Mouse (Mus musculus) forebrain, embryonic 11.5 days (tissue): ENCODE data around the gene Cryba4. TPM values are rescaled to one million over a fixed set of nuclear protein-coding genes. Genes with fewer than 3 reads are reported as not detected.

Experiments
- ATAC-seq: fragments of 200-750 bp; cut with Nextera tagmentation; replicated peaks from 2 replicates; pipeline ENCODE4 v1.8.0; 2017; ENCODE audit warnings: moderate TSS enrichment; ENCODE audit not compliant: low FRiP score
- DNase-seq: peaks from one replicate; pipeline ENCODE4 v3.0.0-alpha.2; 2017; ENCODE audit warnings: low spot score
- H3K27ac ChIP-seq: fragments of 300-500 bp; sonication (generic); 2 replicates; pipeline ENCODE4 v1.5.1; 2014; ENCODE audit warnings: low read depth, low read length
- H3K27me3 ChIP-seq: fragments of 300-500 bp; sonication (generic); 2 replicates; pipeline ENCODE4 v1.6.1; 2014; ENCODE audit warnings: mild to moderate bottlenecking, low read length, mixed read lengths; ENCODE audit not compliant: control insufficient read depth, insufficient read depth
- H3K36me3 ChIP-seq: fragments of 300-500 bp; sonication (generic); 2 replicates; pipeline ENCODE4 v1.6.1; 2014; ENCODE audit warnings: mild to moderate bottlenecking, low read length, moderate library complexity, mixed read lengths; ENCODE audit not compliant: control insufficient read depth, insufficient read depth
- H3K4me1 ChIP-seq: fragments of 300-500 bp; sonication (generic); replicated peaks from 2 replicates; pipeline ENCODE4 v1.6.1; 2014; ENCODE audit warnings: low read length, mixed read lengths; ENCODE audit not compliant: control insufficient read depth, insufficient read depth
- H3K4me2 ChIP-seq: fragments of 300-500 bp; sonication (generic); 2 replicates; pipeline ENCODE4 v1.6.1; 2014; ENCODE audit warnings: low read depth, mild to moderate bottlenecking, low read length, moderate library complexity, mixed read lengths; ENCODE audit not compliant: severe bottlenecking
- H3K4me3 ChIP-seq: fragments of 300-500 bp; sonication (generic); 2 replicates; pipeline ENCODE4 v1.5.1; 2014; ENCODE audit warnings: low read depth, low read length
- H3K9ac ChIP-seq: fragments of 300-500 bp; sonication (generic); 2 replicates; pipeline ENCODE4 v1.6.1; 2014; ENCODE audit warnings: low read length
- H3K9me3 ChIP-seq: fragments of 300-500 bp; sonication (generic); 2 replicates; pipeline ENCODE4 v1.6.1; 2016; ENCODE audit warnings: low read length, mixed read lengths; ENCODE audit not compliant: control insufficient read depth
- WGBS: fragments of 180-500 bp; shearing (Covaris S2); extraction: QIAGEN DNeasy Blood & Tissue Kit; methylation state at CpG from one replicate; pipeline ENCODE4 v1.1.7; 2014; 5-methylcytosine and 5-hydroxymethylcytosine counted together
- polyA plus RNA-seq: library from polyadenylated mRNA; unstranded; fragments of >200 nt; fragmentation: Nextera tagmentation; extraction: Ambion mirVana; gene quantifications from 2 replicates; pipeline ENCODE4 v1.2.1, GENCODE M21; 2014

The Cryba4 gene
- polyA plus RNA-seq, 1 experiment from 2014 or later = 0.48 TPM

GRCm38 (mm10) chr5:112276267-112276873 is 24.1 kb upstream of the Cryba4 start, which contains the start of gene Tpst2:
Gene Tpst2, plus strand, starts transcription at chr5:112276691.
- H3K27me3 ChIP-seq = no peaks in the 10 kb centered on the region
- DNase-seq (peak; percentile 100), ATAC-seq (peak; percentile 94)
- H3K9me3 ChIP-seq = no peaks in the 10 kb centered on the region
- peak within 1 kb of the TSS; percentile 75 for H3K9ac ChIP-seq
- H3K4me2 ChIP-seq = peak within 1 kb of the TSS; percentile 87
- H3K36me3 ChIP-seq = no peaks in the 10 kb centered on the region
- under 1% methylated on average over 59 of the region's 62 CpGs for WGBS
- H3K4me1 ChIP-seq = peaks cover 8% of the 10 kb centered on the region
- H3K27ac ChIP-seq = 0 out of 2 replicates have a peak within 1 kb of the TSS, but pooled peaks have one; percentile 43
- peak within 1 kb of the TSS; percentile 61 for H3K4me3 ChIP-seq

- H3K9me3 ChIP-seq = no peaks in the 10 kb centered on the region
- no peak overlapping the region for H3K9ac ChIP-seq
- H3K4me1 ChIP-seq = peaks cover 5% of the 10 kb centered on the region; the same call in 1 of the 2 replicates
- peak overlapping the region; percentile 62; the same call in 1 of the 2 replicates for H3K4me2 ChIP-seq
- H3K36me3 ChIP-seq = no peaks in the 10 kb centered on the region
- H3K4me3 ChIP-seq = no peak overlapping the region; the same call in 1 of the 2 replicates
- no peaks in the 10 kb centered on the region for H3K27me3 ChIP-seq
- ATAC-seq = no peak
- H3K27ac ChIP-seq = no peak overlapping the region
- WGBS = 57% methylated on average over 4 of the region's 4 CpGs
- DNase-seq = no peak
These were observed 22.9 kb upstream of the Cryba4 start for GRCm38 (mm10) chr5:112275021-112275804.

- 58% methylated on average over 2 of the region's 2 CpGs for WGBS
- H3K4me2 ChIP-seq = no peak overlapping the region
These were observed 21.6 kb upstream of the Cryba4 start for GRCm38 (mm10) chr5:112273746-112274463.

GRCm38 (mm10) chr5:112272934-112273333 is 20.6 kb upstream of the Cryba4 start:
- peaks cover 5% of the 10 kb centered on the region; the same call in 1 of the 2 replicates for H3K4me1 ChIP-seq
- ATAC-seq (no peak), DNase-seq (no peak)
- H3K36me3 ChIP-seq = no peaks in the 10 kb centered on the region
- no peak overlapping the region for H3K27ac ChIP-seq
- no peaks in the 10 kb centered on the region for H3K27me3 ChIP-seq
- no peaks in the 10 kb centered on the region for H3K9me3 ChIP-seq
- no peak overlapping the region for H3K4me2 ChIP-seq
- no peak overlapping the region for H3K4me3 ChIP-seq
- 76% methylated on average over 2 of the region's 2 CpGs for WGBS
- H3K9ac ChIP-seq = no peak overlapping the region

More at GRCm38 (mm10) chr5:112273746-112274463, 21.6 kb upstream of the Cryba4 start:
- DNase-seq = no peak
- Histone ChIP-seq H3K36me3 (no peaks in the 10 kb centered on the region), H3K4me3 (no peak overlapping the region), H3K27ac (no peak overlapping the region), H3K4me1 (peaks cover 5% of the 10 kb centered on the region; the same call in 1 of the 2 replicates), H3K27me3 (no peaks in the 10 kb centered on the region), H3K9ac (no peak overlapping the region), H3K9me3 (no peaks in the 10 kb centered on the region)
- ATAC-seq = no peak

GRCm38 (mm10) chr5:112270764-112271541 is 18.6 kb upstream of the Cryba4 start:
- no peaks in the 10 kb centered on the region for H3K27me3 ChIP-seq
- 0 out of 2 replicates have a peak, but pooled peaks cover 2% of the 10 kb centered on the region for H3K4me1 ChIP-seq
- DNase-seq = no peak

GRCm38 (mm10) chr5:112266011-112266777 is 13.9 kb upstream of the Cryba4 start:
- no peaks in the 10 kb centered on the region for H3K36me3 ChIP-seq
- H3K4me3 ChIP-seq = no peak overlapping the region
- H3K9ac ChIP-seq = no peak overlapping the region
- DNase-seq = no peak
- no peaks in the 10 kb centered on the region for H3K9me3 ChIP-seq
- no peaks in the 10 kb centered on the region for H3K27me3 ChIP-seq
- H3K4me1 ChIP-seq = no peaks in the 10 kb centered on the region; the same call in 1 of the 2 replicates
- H3K4me2 ChIP-seq = peak overlapping the region; percentile 26; the same call in 1 of the 2 replicates
- no peak overlapping the region for H3K27ac ChIP-seq
- ATAC-seq = no peak
- 73% methylated on average over 9 of the region's 9 CpGs for whole genome bisulfite sequencing

More at GRCm38 (mm10) chr5:112270764-112271541, 18.6 kb upstream of the Cryba4 start:
- no peak overlapping the region for H3K27ac ChIP-seq
- H3K9me3 ChIP-seq = no peaks in the 10 kb centered on the region
- no peak overlapping the region for H3K9ac ChIP-seq
- no peaks in the 10 kb centered on the region for H3K36me3 ChIP-seq
- 59% methylated on average over 24 of the region's 24 CpGs for WGBS
- no peak for ATAC-seq
- H3K4me3 ChIP-seq = no peak overlapping the region
- no peak overlapping the region for H3K4me2 ChIP-seq

GRCm38 (mm10) chr5:112265515-112265914 is 13.2 kb upstream of the Cryba4 start:
- DNase-seq (peak; percentile 66), ATAC-seq (peak; percentile 56; the same call in 1 of the 2 replicates)
- Histone ChIP-seq H3K27me3 (no peaks in the 10 kb centered on the region), H3K4me2 (peak overlapping the region; percentile 26; the same call in 1 of the 2 replicates), H3K9me3 (no peaks in the 10 kb centered on the region), H3K4me1 (no peaks in the 10 kb centered on the region; the same call in 1 of the 2 replicates), H3K9ac (no peak overlapping the region), H3K36me3 (no peaks in the 10 kb centered on the region), H3K4me3 (no peak overlapping the region), H3K27ac (no peak overlapping the region)
- WGBS = 8% methylated on average over 10 of the region's 10 CpGs
